Mouse (Mus musculus) embryo, embryonic 10.5 days (tissue): ENCODE measurements around the gene Ociad2.

ENCODE experiments used
- DNase-seq: peaks from one replicate; pipeline ENCODE4 v3.0.0-alpha.2; 2015; ENCODE audit warnings: low spot score

Gene Ociad2

DNA sequence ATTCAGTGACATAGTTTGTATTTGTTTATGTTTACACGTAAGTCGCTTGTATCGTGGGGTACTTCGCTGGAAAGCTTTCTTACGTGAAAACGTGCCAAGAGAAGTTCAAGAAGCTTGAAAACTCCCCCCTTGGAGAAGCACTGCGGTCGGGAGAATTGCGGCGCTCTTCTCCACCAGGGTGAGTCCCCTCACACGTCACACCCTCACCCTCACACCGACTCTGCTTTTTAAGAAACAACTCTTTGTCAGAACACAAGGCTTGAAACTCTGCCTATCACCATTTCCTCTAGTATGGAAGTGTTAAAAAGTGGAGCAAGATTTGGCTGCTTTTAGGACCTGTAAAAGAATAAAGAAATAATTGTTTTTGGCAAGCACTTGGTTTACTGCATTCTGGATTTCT lies 36.3 kb downstream of the Ociad2 start:
- no peak for DNase-seq

DNA sequence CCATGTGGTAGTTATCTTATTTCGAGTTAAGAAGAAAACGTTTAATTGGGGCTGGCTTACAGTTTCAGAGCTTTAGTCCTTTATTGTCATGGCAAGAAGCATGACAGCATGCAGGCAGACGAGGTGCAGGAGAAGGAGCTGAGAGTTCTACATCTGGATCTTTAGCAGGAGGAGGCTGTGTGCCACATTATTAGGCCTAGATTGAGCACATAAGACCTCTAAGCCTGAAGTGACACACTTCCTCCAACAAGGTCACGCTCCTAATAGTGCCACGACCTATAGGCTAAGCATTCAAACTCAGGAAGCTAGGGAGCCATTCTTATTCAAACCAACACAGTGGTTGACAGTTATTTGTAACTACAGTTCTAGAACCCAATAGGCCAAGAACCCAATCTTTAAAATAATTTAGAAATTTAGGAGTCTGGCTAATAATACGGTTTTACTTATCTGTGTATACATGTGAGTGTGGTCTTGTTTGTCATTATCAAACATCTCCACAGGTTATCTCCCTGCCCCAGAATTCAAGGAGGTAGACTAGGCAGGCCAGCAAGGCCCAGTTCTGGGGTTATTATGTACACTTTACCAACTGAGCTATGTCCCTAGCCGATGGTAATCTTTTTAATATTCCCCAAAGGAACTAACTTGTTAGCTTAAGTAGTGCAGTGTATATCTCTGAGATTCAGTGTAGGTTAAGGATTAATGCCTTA lies 39.1 kb downstream of the Ociad2 start:
- no peak for DNase-seq

DNA sequence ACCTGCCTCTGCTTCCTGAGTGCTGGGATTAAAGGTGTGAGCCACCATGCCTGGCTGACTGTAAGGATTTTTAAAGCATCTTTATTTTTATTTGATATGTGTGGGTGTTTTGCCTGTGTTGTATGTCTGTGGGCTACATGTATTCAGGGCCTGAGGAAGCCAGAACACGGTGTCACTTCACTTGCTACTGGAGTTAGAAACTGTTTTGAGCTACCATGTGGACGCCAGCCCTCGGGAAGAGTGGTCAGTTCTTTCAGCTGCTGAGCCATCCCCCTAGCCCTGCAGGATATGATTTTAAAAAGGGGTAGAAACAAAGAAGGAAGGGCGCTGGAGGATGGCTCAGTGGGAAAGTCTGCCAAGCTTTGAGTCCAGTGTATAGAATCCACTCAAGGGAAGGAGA lies 44.9 kb downstream of the Ociad2 start:
- DNase-seq = no peak

DNA sequence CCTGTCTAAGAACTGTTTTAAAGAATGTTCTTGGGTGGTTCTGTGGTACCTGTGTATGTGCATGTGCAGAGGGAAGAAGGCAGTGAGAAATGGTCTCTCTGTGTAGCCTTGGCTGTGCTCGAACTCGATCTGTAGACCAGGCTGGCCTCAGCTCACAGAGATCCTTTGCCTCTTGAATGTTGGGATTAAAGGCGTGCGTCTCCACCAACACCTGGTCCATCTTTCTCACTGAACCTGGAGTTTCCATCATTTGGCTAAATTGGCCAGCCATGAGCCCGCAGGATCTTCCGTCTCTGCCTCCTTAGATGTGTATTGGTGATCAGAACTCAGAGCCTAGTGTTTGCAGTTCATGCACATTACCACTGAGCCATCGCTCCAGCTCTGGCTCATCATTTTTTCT lies 45.8 kb downstream of the Ociad2 start:
- DNase-seq = no peak

DNA sequence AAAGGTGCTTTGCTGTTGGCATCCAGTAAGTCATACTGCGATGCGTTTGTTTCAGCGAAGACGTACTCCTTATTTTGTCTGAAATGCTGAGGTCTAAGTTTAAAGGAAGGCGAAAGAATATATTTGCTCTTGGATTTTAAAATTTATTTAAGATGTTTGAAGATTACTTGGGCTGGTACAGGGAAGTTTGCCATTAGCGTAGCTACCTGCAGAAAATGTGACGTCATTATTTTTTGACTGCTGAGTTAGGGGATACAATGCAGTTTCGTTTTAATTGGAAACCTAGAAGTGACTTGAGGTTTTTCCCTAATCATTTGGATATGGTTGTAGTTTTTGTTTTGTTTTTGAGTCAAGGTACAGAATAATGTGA lies 47.4 kb downstream of the Ociad2 start:
- no peak for DNase-seq

DNA sequence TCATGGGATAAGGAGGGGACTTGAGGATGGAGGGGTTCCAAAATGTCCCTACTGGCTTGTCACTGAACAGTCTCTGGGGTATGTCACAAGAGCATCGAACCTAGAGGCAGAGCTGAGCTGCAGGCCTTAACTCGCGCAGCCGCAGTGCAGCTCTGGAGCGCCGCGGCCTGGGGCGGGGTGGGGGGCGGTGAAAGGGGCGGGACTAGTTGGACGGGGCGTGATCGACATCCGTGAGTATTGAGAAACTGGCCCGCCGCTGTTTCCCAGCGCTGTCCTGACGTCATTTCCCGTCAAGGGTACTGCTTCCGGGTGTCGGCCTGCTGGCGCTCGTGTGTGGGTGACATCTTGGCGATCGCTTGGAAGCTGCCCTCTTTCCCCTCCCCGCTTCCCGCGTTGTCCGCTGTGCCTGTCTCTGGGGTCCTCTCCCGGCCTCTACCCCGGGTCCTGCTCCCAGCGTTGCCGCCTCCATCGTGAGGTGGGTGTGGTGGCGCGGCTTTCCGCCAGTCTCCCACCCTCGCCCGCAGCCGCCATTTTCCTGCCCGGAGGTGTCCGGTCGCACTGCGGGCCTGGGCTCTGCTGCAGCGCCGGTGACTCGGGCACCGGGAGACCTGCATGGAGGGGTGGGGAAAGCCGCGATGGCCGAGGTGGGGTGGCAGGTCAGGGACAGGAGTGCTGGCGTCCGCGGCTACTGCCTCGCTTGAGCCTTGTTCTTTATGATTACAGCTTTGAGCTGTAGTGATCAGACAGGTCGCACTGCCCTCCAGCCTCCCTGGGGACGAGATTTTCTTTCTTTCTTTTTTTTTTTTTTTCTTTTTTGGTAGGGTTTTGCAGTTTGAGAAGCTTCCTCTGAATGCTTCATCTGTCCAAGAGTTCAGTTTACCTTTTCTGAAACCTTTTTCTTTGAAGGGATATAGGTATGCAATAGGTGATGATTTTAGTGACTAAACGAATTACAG lies 48.0 kb downstream of the Ociad2 start, which contains the start of gene Ociad1:
TSS of gene Ociad1 (plus strand) at position 283 of the 956 bp plus-strand sequence.
- DNase-seq = peak; percentile 99

DNA sequence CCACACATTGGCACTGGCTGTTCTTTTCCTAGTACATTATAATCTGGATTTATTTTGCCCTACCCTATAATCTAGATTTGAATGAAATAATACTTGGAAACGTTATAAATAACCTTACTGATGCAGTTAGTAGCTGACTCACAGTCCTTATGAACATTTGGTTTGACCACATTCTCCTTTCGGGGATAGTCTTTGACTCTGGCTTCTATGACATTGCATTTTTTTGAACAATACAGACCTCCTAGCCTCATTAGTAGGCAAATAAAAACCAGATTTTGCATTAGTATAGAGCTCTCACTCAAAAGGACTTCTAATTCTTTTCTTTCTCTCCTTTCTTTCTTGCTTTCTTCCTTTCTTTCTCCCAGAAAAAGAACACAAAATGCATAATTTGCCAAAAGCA lies 50.9 kb downstream of the Ociad2 start:
- DNase-seq = no peak

DNA sequence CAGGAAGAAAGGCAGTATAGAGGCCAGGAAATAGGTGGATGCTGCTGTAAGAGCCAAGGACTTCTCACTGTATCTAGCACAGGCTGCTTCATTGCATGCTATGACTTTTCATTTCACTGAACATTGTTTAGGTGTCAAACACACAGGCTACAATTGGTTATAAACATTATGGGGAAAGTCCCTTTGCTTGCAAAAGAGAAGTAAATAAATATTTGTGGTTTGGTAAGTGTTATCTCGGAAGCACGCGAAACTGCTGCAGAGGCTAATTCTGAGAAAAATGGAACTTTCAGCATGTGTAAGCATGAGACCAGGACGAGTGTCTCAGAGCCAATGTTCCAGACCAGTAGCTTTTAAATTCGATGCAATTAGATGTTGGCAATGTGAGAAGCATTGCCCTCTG lies 54.2 kb downstream of the Ociad2 start:
- no peak for DNase-seq

DNA sequence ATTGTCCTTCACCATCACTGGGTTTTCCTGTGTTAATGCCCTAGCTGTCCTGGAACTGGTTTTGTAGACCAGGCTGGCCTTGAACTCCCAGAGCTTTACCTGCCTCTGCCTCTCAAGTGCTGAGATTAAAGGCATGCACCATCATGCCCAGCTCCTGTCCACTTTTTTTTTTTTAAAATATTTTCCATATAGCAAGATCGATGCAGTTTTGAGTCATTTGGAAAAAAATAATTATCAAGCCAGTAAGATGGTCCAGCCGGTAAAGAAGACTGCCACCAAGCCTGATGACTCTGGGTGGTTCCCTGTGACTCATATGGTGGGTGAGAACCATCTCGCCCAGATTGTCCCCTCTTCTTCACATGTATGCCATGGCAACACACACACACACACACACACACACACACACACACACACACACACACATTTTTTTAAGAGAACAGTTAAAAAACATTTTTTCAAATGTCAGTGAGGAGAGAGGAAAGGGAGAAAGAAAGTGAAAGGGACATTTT lies 55.3 kb downstream of the Ociad2 start:
- no peak for DNase-seq

DNA sequence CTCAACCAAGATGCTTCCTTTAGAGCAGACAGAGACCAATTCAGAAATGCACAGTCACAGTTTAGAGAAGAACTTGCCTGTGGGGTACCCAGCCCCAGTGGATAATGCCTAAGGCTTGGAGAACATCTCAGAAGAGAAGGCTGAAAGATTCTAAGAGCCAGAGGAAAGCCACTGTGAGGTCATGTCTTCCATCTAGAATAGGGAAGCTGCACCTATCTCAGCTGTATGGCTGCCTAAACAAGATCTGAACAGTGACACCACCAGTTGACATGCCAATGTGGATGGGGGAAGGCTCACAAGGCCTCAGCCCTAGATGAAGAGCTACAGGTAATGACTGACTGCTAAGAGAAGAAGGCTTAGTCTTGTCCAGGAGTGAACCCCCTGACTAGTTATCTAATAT lies 56.8 kb downstream of the Ociad2 start:
- DNase-seq = no peak

DNA sequence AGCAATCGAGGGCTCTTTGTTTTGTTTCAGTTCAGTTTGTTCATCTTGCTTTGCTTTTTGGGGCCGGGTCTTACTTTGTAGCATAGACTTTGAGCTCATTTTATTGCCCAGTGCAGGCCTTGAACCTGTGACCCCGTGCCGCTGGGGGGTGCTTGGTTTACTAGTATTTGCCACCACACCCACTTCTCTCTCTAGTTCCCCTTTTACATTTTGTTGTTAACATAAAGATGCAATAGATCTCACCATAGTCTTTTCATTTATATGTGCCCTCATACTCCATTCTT lies 60.3 kb downstream of the Ociad2 start:
- DNase-seq = no peak

DNA sequence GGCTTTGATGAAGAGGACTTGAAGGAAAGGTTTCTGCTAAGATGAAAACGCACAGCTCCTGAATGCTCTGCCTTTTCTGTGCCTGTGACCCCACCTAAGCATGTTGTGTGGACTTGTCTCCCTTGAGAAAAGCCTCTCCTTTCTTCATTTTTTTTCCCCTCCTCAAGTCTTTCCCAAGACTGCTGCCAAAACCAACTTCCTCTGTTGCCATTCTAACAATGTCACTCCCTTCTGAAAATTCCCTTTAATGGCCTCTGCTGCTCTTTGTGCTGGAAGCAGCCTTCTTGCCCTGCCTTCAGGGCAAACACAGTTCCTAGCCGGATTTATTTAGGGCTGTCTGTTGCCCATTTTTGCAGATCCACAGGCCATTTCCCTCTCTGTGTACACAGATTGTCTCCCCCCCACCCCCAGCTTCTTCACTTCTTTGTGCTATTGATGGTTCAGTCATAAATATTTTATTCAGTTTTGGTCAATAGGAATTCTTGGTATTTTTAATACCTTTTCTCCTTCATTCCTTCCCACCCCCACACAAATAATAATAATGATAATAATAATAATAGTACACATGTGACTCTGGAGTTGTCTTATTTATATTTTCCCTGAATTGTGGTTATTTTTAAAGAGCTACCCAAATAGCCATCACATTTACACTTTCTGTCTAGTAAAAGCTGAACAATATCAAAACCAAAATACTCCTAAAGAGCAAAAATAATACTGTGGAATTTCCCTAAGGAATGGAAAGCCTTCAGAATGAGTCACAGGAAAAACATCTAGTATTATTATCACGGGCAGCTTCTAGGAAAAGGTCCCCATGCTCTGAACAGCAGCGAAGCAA lies 60.9 kb downstream of the Ociad2 start:
- no peak for DNase-seq

DNA sequence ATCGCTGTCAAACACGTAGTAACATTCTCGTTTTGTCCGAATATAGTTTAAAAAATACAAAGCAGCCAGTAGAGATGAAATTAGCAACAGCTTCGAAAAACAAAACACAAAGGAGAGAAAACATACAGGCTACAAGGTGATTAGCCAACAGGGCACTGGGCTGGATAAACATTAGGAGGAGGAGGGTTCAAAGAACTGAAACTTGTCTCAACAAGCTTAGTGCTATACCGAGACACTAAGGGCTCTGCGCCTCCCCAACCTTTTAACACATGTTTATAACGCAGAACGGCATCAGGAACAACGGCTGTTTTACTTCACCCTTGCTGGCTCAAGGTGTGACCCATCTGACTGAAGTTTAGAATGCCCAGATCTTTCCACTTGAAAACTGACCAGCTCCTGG lies 61.6 kb downstream of the Ociad2 start:
- DNase-seq = peak; percentile 28

DNA sequence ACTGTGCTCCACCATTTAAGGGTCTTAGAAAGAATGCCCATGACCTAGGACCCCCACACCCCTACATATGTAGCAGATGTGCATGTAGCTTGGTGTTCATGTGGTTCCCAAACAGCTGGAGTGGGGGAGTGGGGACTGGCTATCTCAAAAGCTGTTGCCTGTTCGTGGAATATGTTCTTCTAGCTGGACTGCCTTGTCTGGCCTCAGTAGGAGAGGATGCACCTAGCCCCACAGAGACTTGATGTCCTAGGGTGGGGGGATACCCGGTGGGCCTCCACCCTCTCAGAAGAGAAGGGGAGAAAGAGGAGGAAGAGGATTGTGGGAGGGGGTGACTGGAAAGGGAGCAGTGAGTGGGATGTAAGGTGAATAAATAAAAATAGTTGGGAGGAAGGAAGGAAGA lies 65.9 kb downstream of the Ociad2 start:
- no peak for DNase-seq

DNA sequence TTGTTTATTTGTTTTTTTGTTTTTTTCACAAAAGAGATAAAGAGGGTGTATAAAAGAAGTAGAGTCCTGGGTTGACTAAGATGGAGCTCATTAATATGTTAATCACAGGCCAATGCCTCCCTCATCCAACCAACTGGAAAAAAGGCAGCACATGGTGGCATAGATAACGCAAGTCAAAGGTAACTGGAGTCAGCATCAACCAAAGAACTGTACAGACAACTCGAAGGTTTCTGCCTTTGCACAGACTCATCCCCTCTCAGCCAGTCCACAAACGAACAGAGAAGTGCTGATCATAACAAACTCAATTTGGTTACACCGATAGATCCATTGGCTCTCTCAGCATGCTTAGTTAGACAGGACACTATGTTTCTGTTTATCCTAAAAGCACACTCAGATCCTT lies 67.7 kb downstream of the Ociad2 start:
- DNase-seq = no peak
